Mouse (Mus musculus): ENCODE measurements around the gene Cdkn2d.
A peak's percentile ranks its signal among the peaks of the same experiment; 100 is the strongest.

Gene Cdkn2d

DNA sequence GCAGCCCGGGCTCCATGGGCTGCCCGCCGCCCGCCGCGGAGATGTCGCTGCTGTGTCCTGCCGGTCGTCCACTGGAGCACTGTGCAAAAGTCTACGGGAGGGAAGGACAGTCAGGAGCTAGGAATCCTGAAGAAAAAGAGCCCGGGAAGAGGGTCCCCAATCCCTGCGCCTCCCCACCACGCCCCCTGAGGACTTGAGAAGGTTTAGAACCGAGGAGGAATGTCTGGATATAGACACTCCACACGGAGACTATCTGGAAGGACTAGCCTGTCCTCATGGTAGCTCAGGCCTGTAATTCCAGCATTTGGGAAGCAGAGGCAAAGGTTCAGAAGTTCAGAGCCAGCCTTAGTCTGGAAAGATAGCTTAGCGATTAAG lies 46.1 kb downstream of the Cdkn2d start:
- no peak for DNase-seq (ENCODE audit: low read depth, low spot score)

DNA sequence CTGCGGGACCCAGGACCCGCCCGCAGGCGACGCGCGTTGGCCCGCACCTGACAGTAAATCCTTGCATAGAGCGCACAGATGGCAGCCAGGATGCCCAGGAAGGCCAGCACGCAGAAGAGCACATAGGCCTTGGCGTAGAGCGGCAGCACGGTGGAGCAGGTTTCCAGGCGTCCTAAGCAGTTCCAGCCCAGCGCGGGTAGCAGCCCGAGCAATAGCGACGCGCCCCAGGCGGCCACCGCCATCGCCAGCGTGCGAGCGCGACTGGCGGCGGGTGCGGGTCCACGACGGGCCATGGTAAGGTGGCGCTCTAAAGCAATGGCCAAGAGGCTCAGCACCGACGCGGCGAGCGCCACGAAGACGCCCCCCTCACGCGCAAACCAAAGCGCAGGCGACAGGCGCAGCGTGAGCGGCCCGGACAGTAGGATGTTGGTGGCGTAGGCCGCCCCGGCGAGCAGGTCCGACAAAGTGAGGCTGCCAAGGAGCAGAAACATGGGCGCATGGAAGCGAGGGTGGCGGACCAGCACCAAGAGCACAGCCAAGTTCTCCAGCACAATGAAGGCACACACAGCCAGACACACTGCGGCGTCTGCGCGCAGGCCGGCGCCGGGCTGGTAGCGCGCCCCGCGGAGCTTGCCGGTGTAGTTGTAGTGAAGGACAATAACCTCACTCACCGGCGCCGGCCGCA lies 46.6 kb downstream of the Cdkn2d start:
- DNase-seq (ENCODE audit: low read depth, low spot score): no peak

DNA sequence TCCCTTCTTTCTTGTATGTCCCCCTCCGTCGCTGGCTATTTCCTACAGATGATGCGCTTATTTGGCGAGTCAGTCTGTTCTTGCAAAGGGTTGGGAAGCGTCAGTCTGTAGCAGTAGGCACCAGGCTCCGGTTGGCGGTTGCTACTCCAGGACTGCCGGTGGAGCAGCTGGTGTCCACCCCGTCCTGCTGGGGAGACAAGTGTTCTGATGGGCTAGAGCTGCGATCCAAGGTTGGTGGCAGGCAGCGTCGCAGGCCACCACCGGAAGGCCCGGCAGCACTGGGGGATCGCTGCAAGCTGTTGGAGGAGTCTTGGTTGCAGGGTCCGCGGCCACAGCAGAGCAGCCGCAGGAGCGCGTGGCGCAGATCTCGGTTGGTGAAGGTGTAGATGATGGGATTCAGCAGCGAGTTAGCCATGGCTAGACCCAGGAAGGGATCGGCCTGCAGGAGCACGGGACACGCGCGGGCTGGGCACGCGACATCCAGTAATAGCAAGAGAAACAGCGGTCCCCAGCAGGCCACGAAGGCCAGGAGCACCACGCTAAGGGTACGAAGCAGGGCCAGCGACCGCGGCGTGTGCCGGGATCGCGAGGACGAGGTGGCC lies 47.3 kb downstream of the Cdkn2d start:
- no peak for DNase-seq (ENCODE audit: low read depth, low spot score)

DNA sequence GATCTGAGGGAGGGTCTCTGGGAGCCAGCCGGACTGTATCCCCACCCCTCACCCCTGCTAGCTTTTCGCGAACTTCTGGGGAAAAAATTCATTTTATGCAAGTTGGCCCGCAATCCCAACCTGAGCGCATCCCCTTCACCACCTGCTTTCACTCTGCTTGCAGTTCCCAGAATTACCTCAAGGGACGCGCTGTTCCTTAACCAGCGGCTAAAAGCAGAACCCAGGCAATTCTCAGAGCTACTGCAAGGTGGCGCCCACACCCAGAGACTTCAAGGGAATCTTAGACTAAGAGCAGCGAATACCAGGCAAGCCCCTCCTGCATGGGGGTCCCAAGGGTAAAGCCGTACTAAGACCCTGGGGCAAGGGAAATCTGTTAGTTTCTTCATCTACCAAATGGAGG lies 49.9 kb downstream of the Cdkn2d start:
- DNase-seq (ENCODE audit: low read depth, low spot score): peak; percentile 72

DNA sequence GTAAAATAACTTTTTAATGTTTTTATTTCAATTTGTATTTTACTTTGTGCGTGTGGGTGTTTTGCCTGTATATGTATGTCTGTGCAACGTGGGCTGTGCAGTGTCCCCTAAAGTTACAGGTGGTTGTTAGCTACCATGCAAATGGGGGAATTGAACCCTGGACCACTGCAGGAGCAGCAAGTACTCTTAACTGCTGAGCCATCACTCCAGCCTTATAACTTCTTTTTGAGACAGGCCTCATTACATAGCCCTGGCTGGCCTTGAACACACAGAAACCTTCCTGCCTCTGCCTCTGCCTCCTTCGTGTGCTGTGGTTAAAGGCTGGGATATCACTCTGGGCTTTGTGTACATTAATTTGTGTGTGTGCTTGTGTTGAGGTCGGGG lies 51.8 kb downstream of the Cdkn2d start:
- no peak for DNase-seq (ENCODE audit: low read depth, low spot score)

DNA sequence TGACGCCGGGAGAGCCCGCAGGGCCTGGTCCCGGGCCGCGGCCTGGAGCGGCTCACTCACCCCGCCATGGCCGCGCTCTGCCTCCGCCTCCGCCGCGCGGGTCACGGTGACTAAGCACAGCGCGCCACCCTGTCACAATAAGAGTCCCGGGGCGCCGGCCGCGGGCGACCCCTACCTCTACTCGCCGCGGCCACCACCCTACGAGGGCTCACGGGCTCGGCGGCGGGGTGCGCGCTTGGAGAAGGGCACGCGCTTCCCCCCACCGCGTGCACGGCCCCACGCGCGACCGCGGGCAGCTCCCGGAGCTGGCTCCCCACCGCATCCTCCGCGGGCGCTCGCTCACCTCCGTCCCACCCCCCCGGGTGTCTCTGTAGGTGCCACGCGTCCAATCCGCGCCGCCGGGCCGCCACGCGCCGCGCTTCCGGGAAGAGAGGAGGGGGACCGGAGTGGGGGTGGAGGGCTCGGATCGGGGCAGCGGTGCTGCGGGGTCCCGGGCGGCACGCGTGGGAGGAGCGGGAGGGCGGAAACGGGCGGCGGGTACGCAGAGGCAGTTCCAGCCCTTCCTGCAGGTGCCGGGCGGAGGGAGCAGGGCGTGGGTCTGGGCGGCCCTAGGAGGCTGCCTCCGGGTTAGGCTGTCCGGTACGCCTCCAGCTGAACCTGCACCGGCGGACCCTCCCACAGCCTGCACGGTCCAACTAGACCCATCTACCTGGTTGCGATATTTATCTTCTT lies 52.3 kb downstream of the Cdkn2d start, which contains the start of gene Keap1:
TSS of gene Keap1 (minus strand) at position 629 of the 732 bp plus-strand sequence.
- DNase-seq (ENCODE audit: low read depth, low spot score): peak; percentile 66

Data from retina, adult 2 months (tissue).